Mouse (Mus musculus): ENCODE measurements around the gene Dock2.

- TF ChIP-seq POLR2A (IDR thresholded peaks at IDR 0.05; ENCODE audit: borderline replicate concordance, extremely low read depth, insufficient read depth, insufficient read length, poor library complexity, severe bottlenecking) (no peak), CTCF (IDR thresholded peaks at IDR 0.05; ENCODE audit: borderline replicate concordance, extremely low read depth, insufficient read depth, insufficient read length) (no peak)
Measured at GRCm38 (mm10) chr11:34492223-34492622, 291.5 kb downstream of the Dock2 start.
